Mouse (Mus musculus) erythroblast, embryonic 14.5 days (primary cell): Measurements from ENCODE around the gene Hk2.

Experiments used
- GATA1 ChIP-seq: IDR thresholded peaks from 2 replicates; pipeline ENCODE4 v1.6.1; 2012; ENCODE audit warnings: low read length, inconsistent platforms, mixed read lengths
- TAL1 ChIP-seq: IDR thresholded peaks from 3 replicates; pipeline ENCODE4 v1.6.1; 2012; ENCODE audit warnings: low read length, inconsistent platforms, mixed read lengths

- TF ChIP-seq GATA1 (no peak), TAL1 (no peak)
These were observed 21.2 kb downstream of the Hk2 start for GRCm38 (mm10) chr6:82753061-82753460.
